Mouse (Mus musculus) erythroblast, embryonic 14.5 days (primary cell): ENCODE results near the gene Stambp. TPM values are rescaled to one million over a fixed set of nuclear protein-coding genes. Genes with fewer than 3 reads are reported as not detected.

Experiments used
- H3K27me3 ChIP-seq: 2 replicates; pipeline ENCODE4 v1.6.1; 2012; ENCODE audit warnings: inconsistent platforms; ENCODE audit not compliant: control insufficient read depth
- H3K36me3 ChIP-seq: 2 replicates; pipeline ENCODE4 v1.6.1; 2012; ENCODE audit warnings: mild to moderate bottlenecking, inconsistent platforms; ENCODE audit not compliant: control insufficient read depth
- H3K4me1 ChIP-seq: 2 replicates; pipeline ENCODE4 v1.6.1; 2012; ENCODE audit warnings: inconsistent platforms; ENCODE audit not compliant: control insufficient read depth
- H3K4me3 ChIP-seq: replicated peaks from 2 replicates; pipeline ENCODE3; 2012; ENCODE audit warnings: moderate library complexity, mild to moderate bottlenecking, inconsistent platforms
- H3K9me3 ChIP-seq: 2 replicates; pipeline ENCODE4 v1.6.1; 2012; ENCODE audit warnings: low read length, inconsistent platforms, mixed read lengths; ENCODE audit not compliant: control insufficient read depth
- GATA1 ChIP-seq: IDR thresholded peaks from 2 replicates; pipeline ENCODE4 v1.6.1; 2012; ENCODE audit warnings: low read length, inconsistent platforms, mixed read lengths
- TAL1 ChIP-seq: IDR thresholded peaks from 3 replicates; pipeline ENCODE4 v1.6.1; 2012; ENCODE audit warnings: low read length, inconsistent platforms, mixed read lengths
- polyA plus RNA-seq: library from polyadenylated mRNA; stranded (reverse); fragments of >175 nt; gene quantifications from 2 replicates; pipeline ENCODE4 v1.2.3, GENCODE M21; 2012

Stambp gene
- polyA plus RNA-seq, result 0.06 and 0.10 TPM in 2 replicates

- H3K9me3 ChIP-seq, result no peaks in the 10 kb centered on the region
- peaks cover 20% of the 10 kb centered on the region for H3K4me1 ChIP-seq
- H3K4me3 ChIP-seq, result peak within 1 kb of the TSS; percentile 85
- no peak for TF ChIP-seq TAL1
- TF ChIP-seq GATA1, result no peak
- H3K27me3 ChIP-seq, result peaks cover 14% of the 10 kb centered on the region
- H3K36me3 ChIP-seq, result peaks cover 19% of the 10 kb centered on the region
Observed at GRCm38 (mm10) chr6:83572671-83573070, at the start of gene Stambp. Gene Stambp (minus strand): TSS chr6:83572729.

- H3K4me3 ChIP-seq, result no peak overlapping the region
- no peaks in the 10 kb centered on the region for H3K4me1 ChIP-seq
- no peaks in the 10 kb centered on the region for H3K9me3 ChIP-seq
- no peaks in the 10 kb centered on the region for H3K36me3 ChIP-seq
- H3K27me3 ChIP-seq, result peaks cover 4% of the 10 kb centered on the region
- no peak for TF ChIP-seq GATA1
- no peak for TF ChIP-seq TAL1
Observed at GRCm38 (mm10) chr6:83619955-83620354, 47.4 kb upstream of the Stambp start.

- Histone ChIP-seq H3K36me3 (no peaks in the 10 kb centered on the region), H3K4me3 (no peak overlapping the region), H3K4me1 (no peaks in the 10 kb centered on the region), H3K9me3 (no peaks in the 10 kb centered on the region), H3K27me3 (peaks cover 4% of the 10 kb centered on the region)
- TF ChIP-seq TAL1 (no peak), GATA1 (no peak)
Observed at GRCm38 (mm10) chr6:83617581-83618335, 45.2 kb upstream of the Stambp start.

GRCm38 (mm10) chr6:83616512-83616911 is 44.0 kb upstream of the Stambp start:
- no peaks in the 10 kb centered on the region for H3K4me1 ChIP-seq
- peaks cover 4% of the 10 kb centered on the region for H3K27me3 ChIP-seq
- no peaks in the 10 kb centered on the region for H3K36me3 ChIP-seq
- H3K4me3 ChIP-seq, result no peak overlapping the region
- TF ChIP-seq TAL1 (no peak), GATA1 (no peak)
- no peaks in the 10 kb centered on the region for H3K9me3 ChIP-seq

- peaks cover 4% of the 10 kb centered on the region for H3K27me3 ChIP-seq
- no peaks in the 10 kb centered on the region for H3K4me1 ChIP-seq
- H3K4me3 ChIP-seq, result no peak overlapping the region
- H3K9me3 ChIP-seq, result no peaks in the 10 kb centered on the region
- no peaks in the 10 kb centered on the region for H3K36me3 ChIP-seq
- no peak for TF ChIP-seq TAL1
- TF ChIP-seq GATA1, result no peak
Observed at GRCm38 (mm10) chr6:83614469-83614868, 41.9 kb upstream of the Stambp start.

GRCm38 (mm10) chr6:83612976-83613375 is 40.4 kb upstream of the Stambp start:
- Histone ChIP-seq H3K36me3 (no peaks in the 10 kb centered on the region), H3K9me3 (no peaks in the 10 kb centered on the region), H3K27me3 (peaks cover 4% of the 10 kb centered on the region), H3K4me1 (no peaks in the 10 kb centered on the region), H3K4me3 (no peak overlapping the region)
- TF ChIP-seq GATA1 (no peak), TAL1 (no peak)

GRCm38 (mm10) chr6:83599636-83600174 is 27.2 kb upstream of the Stambp start:
- no peak for TF ChIP-seq GATA1
- no peak for TF ChIP-seq TAL1
- no peak overlapping the region for H3K4me3 ChIP-seq

GRCm38 (mm10) chr6:83599060-83599550 is 26.6 kb upstream of the Stambp start:
- TF ChIP-seq GATA1 (no peak), TAL1 (no peak)
- no peak overlapping the region for H3K4me3 ChIP-seq
- peaks cover 8% of the 10 kb centered on the region for H3K27me3 ChIP-seq

More at GRCm38 (mm10) chr6:83599636-83600174, 27.2 kb upstream of the Stambp start:
- no peaks in the 10 kb centered on the region for H3K36me3 ChIP-seq
- H3K27me3 ChIP-seq, result peaks cover 8% of the 10 kb centered on the region
- H3K9me3 ChIP-seq, result no peaks in the 10 kb centered on the region
- H3K4me1 ChIP-seq, result no peaks in the 10 kb centered on the region; the same call in 1 of the 2 replicates

GRCm38 (mm10) chr6:83598646-83599045 is 26.1 kb upstream of the Stambp start:
- no peaks in the 10 kb centered on the region; the same call in 1 of the 2 replicates for H3K4me1 ChIP-seq
- H3K27me3 ChIP-seq, result peaks cover 8% of the 10 kb centered on the region
- H3K9me3 ChIP-seq, result no peaks in the 10 kb centered on the region
- no peaks in the 10 kb centered on the region for H3K36me3 ChIP-seq
- H3K4me3 ChIP-seq, result no peak overlapping the region
- TF ChIP-seq GATA1, result no peak
- no peak for TF ChIP-seq TAL1

More at GRCm38 (mm10) chr6:83599060-83599550, 26.6 kb upstream of the Stambp start:
- no peaks in the 10 kb centered on the region for H3K9me3 ChIP-seq
- H3K36me3 ChIP-seq, result no peaks in the 10 kb centered on the region
- H3K4me1 ChIP-seq, result no peaks in the 10 kb centered on the region; the same call in 1 of the 2 replicates
